Comparison of ENCODE assay signal across 18 mouse cellular contexts in the genomic region with DNA sequence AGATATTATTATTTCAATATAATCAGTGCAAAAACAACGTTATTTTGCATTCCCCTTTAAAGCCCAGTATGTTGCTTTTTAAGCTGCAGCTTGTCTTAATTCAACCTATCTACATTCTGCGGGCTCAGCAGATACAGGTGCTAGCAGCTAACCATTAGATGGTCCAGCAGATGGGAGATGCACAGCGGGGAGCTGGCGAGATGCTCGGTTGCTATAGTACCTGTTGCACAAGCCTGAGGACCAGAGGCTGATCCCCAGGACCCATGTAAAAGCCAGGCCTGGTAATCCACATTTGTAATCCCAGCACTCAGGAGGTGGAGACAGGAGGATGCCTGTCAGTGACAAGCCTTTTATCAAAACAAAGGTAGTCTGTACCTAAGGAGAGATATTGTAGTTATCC. TPM values are rescaled to one million over a fixed set of nuclear protein-coding genes. Genes with fewer than 3 reads are reported as not detected.
DNase-seq lines count a peak whose midpoint lies in the region; ATAC-seq and TF ChIP-seq lines count a peak whose summit lies in the region.
"Had no signal": no experiment of that assay in that cellular context is flagged by ENCODE, and none has a peak within 500 bp of the region (broad histone marks: within the 10 kb centered on the region; RNA-seq: fewer than 3 reads in every experiment).

No protein-coding gene starts in this region.

- no peak for TF ChIP-seq CTCF in lung, postnatal 0 days (IDR thresholded peaks at IDR 0.05)

- H3K4me1 ChIP-seq in hindbrain, embryonic 13.5 days (replicated peaks): peaks cover 22% of the 10 kb centered on the region
- H3K4me1 ChIP-seq in hindbrain, embryonic 10.5 days (replicated peaks): peaks cover 19% of the 10 kb centered on the region
- H3K4me1 ChIP-seq in lung, postnatal 0 days (ENCODE audit: insufficient read depth, low read depth, low read length): peaks cover 27% of the 10 kb centered on the region
- peaks cover 12% of the 10 kb centered on the region; the same call in 1 of the 2 replicates for H3K4me1 ChIP-seq in embryonic facial prominence, embryonic 14.5 days (ENCODE audit: control insufficient read depth, insufficient read depth, low read length)

- H3K9ac ChIP-seq in hindbrain, embryonic 13.5 days: no peak overlapping the region
- H3K9ac ChIP-seq in lung, postnatal 0 days (replicated peaks; ENCODE audit: low read depth): no peak overlapping the region
- H3K9ac ChIP-seq in embryonic facial prominence, embryonic 14.5 days (ENCODE audit: low read depth, low read length): no peak overlapping the region
- H3K9ac ChIP-seq: hindbrain, embryonic 15.5 days; limb, embryonic 13.5 days had no signal

- no peak overlapping the region for H3K4me3 ChIP-seq in hindbrain, embryonic 13.5 days
- no peak overlapping the region for H3K4me3 ChIP-seq in hindbrain, embryonic 10.5 days
- no peak overlapping the region for H3K4me3 ChIP-seq in lung, postnatal 0 days (ENCODE audit: low read depth, low read length)
- no peak overlapping the region for H3K4me3 ChIP-seq in embryonic facial prominence, embryonic 14.5 days (ENCODE audit: low read depth, low read length)
- H3K4me3 ChIP-seq: hindbrain, embryonic 15.5 days; limb, embryonic 13.5 days; midbrain, embryonic 10.5 days had no signal

- no peak for ATAC-seq in hindbrain, embryonic 13.5 days (ENCODE audit: low FRiP score)
- ATAC-seq in lung, postnatal 0 days: 0 out of 2 replicates have a peak, but pooled peaks have one; percentile 10
- ATAC-seq in embryonic facial prominence, embryonic 14.5 days (ENCODE audit: low read depth): no peak; the same call in 1 of the 2 replicates
- no peak for ATAC-seq in inflammation-experienced regulatory T-cells, adult 6 months

- DNase-seq in hindbrain, embryonic 10.5 days (ENCODE audit: low spot score): no peak
- no peak for DNase-seq in lung, postnatal 0 days (ENCODE audit: low spot score)
- no peak for DNase-seq in lung, postnatal 25 days (ENCODE audit: low spot score)
- DNase-seq in cerebellum, adult 8-10 months: peak; percentile 30
- no peak for DNase-seq in embryonic facial prominence, embryonic 14.5 days (ENCODE audit: low spot score)
- no peak for DNase-seq in kidney, postnatal 10 days
- DNase-seq: adrenal gland, adult 2 months; kidney, adult 2 months; lung, postnatal 14 days; right cerebral cortex, adult 18-20 months; spleen, adult 18-20 months; thymus, postnatal 4 days had no signal

- no peak overlapping the region for H3K4me2 ChIP-seq in hindbrain, embryonic 13.5 days
- no peak overlapping the region for H3K4me2 ChIP-seq in lung, postnatal 0 days (replicated peaks; ENCODE audit: low read depth, low read length)
- H3K4me2 ChIP-seq in embryonic facial prominence, embryonic 14.5 days (ENCODE audit: low read depth, low read length): no peak overlapping the region
- H3K4me2 ChIP-seq: hindbrain, embryonic 15.5 days had no signal

- TF ChIP-seq EP300 in lung, postnatal 0 days (IDR thresholded peaks at IDR 0.05): no peak

- no peaks in the 10 kb centered on the region for H3K27me3 ChIP-seq in hindbrain, embryonic 13.5 days
- H3K27me3 ChIP-seq in hindbrain, embryonic 10.5 days (ENCODE audit: insufficient read depth, poor library complexity, severe bottlenecking): no peaks in the 10 kb centered on the region
- H3K27me3 ChIP-seq in lung, postnatal 0 days (replicated peaks; ENCODE audit: insufficient read depth, low read length): no peaks in the 10 kb centered on the region
- H3K27me3 ChIP-seq in embryonic facial prominence, embryonic 14.5 days (replicated peaks; ENCODE audit: control insufficient read depth, insufficient read depth, low read length): no peaks in the 10 kb centered on the region
- H3K27me3 ChIP-seq: hindbrain, embryonic 15.5 days; limb, embryonic 13.5 days had no signal

- H3K27ac ChIP-seq in hindbrain, embryonic 13.5 days: peak overlapping the region; percentile 14; the same call in 1 of the 2 replicates
- H3K27ac ChIP-seq in hindbrain, embryonic 10.5 days: no peak overlapping the region
- peak overlapping the region; percentile 64 for H3K27ac ChIP-seq in lung, postnatal 0 days (ENCODE audit: low read length)
- peak overlapping the region; percentile 19; the same call in 1 of the 2 replicates for H3K27ac ChIP-seq in embryonic facial prominence, embryonic 14.5 days (replicated peaks; ENCODE audit: low read depth, low read length)
- H3K27ac ChIP-seq: midbrain, embryonic 10.5 days had no signal

- 62% methylated on average over 5 of the region's 5 CpGs for WGBS in hindbrain, embryonic 13.5 days
- WGBS in hindbrain, embryonic 10.5 days: 67% methylated on average over 5 of the region's 5 CpGs
- 68% methylated on average over 5 of the region's 5 CpGs for WGBS in lung, postnatal 0 days
- WGBS in embryonic facial prominence, embryonic 14.5 days: 61% methylated on average over 5 of the region's 5 CpGs

- H3K36me3 ChIP-seq in hindbrain, embryonic 13.5 days: no peaks in the 10 kb centered on the region
- no peaks in the 10 kb centered on the region for H3K36me3 ChIP-seq in hindbrain, embryonic 10.5 days
- H3K36me3 ChIP-seq in lung, postnatal 0 days (ENCODE audit: insufficient read depth, low read length): no peaks in the 10 kb centered on the region
- H3K36me3 ChIP-seq in embryonic facial prominence, embryonic 14.5 days (ENCODE audit: control insufficient read depth, insufficient read depth, low read length): no peaks in the 10 kb centered on the region
- H3K36me3 ChIP-seq: hindbrain, embryonic 15.5 days; limb, embryonic 13.5 days; midbrain, embryonic 10.5 days had no signal

- no peaks in the 10 kb centered on the region for H3K9me3 ChIP-seq in hindbrain, embryonic 13.5 days
- H3K9me3 ChIP-seq in hindbrain, embryonic 10.5 days: no peaks in the 10 kb centered on the region
- no peaks in the 10 kb centered on the region for H3K9me3 ChIP-seq in lung, postnatal 0 days (ENCODE audit: low read length)
- no peaks in the 10 kb centered on the region for H3K9me3 ChIP-seq in embryonic facial prominence, embryonic 14.5 days (ENCODE audit: control insufficient read depth, low read length)
- H3K9me3 ChIP-seq: G1E; hindbrain, embryonic 15.5 days; limb, embryonic 13.5 days; midbrain, embryonic 10.5 days had no signal

RNA-seq across cellular contexts. Expression of a gene that starts 10.5 kb away (rescaled TPM):
- 9.3 and 11.6 TPM in 2 replicates for polyA plus RNA-seq in hindbrain, embryonic 13.5 days (2015; fragmentation: Nextera tagmentation; extraction: Ambion mirVana)
- 9.1 TPM in 2 replicates for polyA plus RNA-seq in hindbrain, embryonic 10.5 days (2016; fragmentation: Nextera tagmentation; extraction: Ambion mirVana)
- polyA plus RNA-seq in lung, postnatal 0 days (2015; fragmentation: Nextera tagmentation; extraction: Ambion mirVana): 64.9 and 75.4 TPM in 2 replicates
- 15.3 and 15.8 TPM in 2 replicates for polyA plus RNA-seq in embryonic facial prominence, embryonic 14.5 days (2014; fragmentation: Nextera tagmentation; extraction: Ambion mirVana)
- polyA plus RNA-seq in inflammation-experienced regulatory T-cells, adult 6 months (2017; shearing (Covaris generic)): 100 to 1,000 TPM; 228 to 272 (median 245) TPM
